Mouse (Mus musculus) heart, postnatal 25 days (tissue): ENCODE data around the gene Sipa1l3. TPM values are rescaled to one million over a fixed set of nuclear protein-coding genes. Genes with fewer than 3 reads are reported as not detected.

Experiments used
- DNase-seq: peaks from one replicate; pipeline ENCODE4 v3.0.0; 2022; ENCODE audit warnings: low spot score
- intact Hi-C: fragments of 180-260 bp; cut with DNase I; formaldehyde crosslinking; loops from one replicate; pipeline ENCODE4 v1.15.1; 2025
- total RNA-seq, 2 experiments: library from RNA; stranded (reverse); gene quantifications; 2 replicates each; pipeline ENCODE4 v1.2.3; 2021

The Sipa1l3 gene
- total RNA-seq, 2 experiments from 2014 or later: 8.8 to 9.4 TPM

DNA sequence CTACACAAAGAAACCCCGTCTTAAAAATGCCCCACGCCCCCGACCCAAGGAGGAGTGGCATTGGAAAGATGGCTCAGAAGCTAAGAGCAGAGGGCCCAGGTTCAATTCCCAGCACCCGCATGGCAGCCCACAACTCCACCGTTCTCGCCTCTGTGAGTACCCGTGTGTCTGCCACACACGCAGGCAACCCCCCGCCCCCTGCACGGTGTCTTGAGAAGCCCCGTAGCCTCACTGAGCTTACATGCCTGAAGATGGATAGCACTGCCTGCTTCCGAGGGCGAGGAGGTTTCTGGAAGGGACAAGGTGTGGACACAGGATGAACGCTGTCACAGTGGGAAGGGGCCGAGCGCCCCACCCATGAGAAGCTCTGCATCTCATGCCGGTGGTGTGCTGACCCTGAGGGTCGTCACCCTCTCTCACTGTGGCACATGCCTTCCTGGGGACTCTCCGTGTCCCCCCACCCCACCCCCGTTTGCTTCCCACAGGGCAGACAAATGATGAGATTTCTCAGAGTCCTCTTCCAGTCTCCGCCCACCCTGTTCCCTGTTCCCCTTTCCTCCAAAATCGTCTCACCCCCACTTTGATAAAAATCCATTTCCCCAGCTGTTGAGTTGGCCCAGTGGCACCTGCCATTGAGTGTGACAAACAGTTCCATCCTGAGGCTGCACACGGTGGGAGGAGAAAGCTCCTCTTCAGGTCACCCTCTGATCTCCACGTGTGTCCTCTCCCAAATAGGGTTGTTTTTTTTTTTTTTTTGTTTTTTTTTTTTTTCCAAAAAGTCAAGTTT lies 222.4 kb downstream of the Sipa1l3 start:
- intact Hi-C loops: loop anchor here (2.0 to 5.0 kb wide), 2 partner anchors 117 to 169 kb away; partner anchors contain the start of gene Ryr1
- DNase-seq: no peak

DNA sequence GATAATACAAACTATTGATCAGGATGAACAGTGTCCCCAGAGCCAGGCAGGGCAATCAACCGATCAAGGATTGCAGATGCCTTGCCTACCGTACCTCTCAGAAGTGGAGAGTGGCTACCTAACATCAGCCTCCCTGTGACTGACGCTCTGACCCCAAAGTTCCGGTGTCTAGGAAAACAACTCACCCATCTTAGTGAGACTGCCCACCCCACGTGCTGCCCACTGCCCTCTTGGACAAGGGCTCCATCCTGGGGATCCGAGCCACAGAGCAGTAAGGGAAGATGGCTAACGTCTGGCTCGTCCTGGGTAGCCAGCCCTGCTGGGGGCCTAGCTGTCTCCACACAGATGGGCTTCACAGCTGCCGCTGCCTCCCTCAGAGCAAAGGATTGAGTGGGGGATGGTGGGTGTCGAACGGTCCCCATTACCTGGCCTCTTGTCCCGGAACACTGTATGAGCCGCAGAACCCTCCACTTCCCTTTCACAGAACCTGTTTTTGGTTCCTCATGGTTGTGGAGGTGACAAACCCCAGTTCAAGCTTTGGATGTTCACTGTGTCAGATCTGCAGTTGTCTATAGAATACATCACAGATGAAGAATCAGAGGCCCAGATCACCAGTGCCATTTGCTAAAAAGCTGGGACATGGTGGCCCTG lies 224.2 kb downstream of the Sipa1l3 start:
- intact Hi-C loops: no loop called here
- DNase-seq: no peak

DNA sequence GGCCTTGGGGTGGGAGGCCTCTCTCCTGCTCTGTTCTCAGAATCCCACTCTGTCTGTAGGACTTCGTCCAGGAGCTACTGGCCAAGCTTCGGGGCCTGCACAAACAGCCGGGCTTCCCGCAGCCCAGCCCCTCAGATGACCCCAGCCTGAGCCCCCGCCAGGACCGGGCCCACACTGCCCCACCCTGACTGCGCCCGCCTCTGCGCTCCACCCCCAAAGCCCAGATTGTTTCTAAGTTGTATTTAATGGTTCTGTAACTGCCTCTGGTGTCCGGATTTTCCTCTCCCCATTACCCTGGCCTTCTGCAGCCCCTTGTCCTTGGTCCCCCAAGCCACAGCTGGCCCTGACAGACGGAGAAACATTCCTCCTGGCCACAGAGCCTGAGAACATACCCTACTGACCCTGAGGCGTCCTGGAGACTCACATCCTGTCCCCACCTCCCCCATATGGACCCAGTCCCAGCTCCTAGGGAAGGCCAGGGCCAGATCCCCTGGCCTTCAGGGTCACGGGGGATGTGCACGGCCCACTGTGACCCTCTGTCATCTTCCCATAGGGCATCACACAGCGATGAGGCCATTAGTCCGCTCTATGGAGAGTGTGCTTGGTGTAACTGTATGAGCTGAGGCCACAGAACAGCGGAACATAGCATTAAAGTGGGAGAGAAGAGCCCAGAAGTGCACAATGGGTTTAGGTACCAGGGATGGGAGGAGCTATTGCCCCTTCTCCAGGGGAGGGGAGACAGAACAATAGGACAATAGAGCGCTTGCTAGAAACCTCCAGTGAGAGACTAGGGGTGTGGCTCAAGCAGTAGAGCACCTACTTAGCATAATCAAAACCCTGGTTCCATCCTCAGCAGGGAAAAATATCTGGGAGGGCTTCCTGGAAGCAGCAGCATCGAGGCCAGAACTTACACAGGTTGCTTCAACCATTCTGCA lies 225.0 kb downstream of the Sipa1l3 start:
- DNase-seq: peak; percentile 63
- intact Hi-C loops: no loop called here

DNA sequence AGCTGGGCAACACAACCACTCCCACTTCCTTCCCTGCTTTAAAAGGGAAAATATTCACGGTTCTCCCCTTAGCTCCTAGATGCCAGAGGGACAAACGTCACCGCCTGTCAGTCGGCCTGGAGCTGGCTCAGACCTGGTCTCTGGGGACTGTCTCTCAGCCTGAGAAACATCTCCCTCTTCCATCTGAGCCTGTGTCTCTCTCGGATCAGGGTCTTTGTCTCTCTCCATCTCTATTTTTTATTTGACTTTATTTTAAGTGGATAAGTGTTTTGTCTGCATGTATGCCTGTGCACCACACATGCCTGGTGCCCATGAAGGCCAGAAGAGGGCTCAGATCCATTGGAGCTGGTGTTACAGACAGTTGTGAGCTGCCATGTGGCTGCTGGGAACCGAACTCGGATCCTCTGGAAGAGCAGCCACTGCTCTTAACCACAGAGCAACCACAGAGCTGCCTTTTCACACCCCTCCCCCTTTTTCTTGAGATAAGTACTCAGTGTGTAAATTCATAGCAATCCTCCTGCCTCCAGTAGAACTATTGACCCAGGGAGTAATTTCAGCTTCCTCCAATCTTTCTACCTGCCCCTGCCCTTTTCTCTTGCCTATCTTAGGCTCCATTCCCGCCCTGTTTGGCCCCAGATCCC lies 225.9 kb downstream of the Sipa1l3 start:
- peak; percentile 70 for DNase-seq
- intact Hi-C loops: no loop called here

DNA sequence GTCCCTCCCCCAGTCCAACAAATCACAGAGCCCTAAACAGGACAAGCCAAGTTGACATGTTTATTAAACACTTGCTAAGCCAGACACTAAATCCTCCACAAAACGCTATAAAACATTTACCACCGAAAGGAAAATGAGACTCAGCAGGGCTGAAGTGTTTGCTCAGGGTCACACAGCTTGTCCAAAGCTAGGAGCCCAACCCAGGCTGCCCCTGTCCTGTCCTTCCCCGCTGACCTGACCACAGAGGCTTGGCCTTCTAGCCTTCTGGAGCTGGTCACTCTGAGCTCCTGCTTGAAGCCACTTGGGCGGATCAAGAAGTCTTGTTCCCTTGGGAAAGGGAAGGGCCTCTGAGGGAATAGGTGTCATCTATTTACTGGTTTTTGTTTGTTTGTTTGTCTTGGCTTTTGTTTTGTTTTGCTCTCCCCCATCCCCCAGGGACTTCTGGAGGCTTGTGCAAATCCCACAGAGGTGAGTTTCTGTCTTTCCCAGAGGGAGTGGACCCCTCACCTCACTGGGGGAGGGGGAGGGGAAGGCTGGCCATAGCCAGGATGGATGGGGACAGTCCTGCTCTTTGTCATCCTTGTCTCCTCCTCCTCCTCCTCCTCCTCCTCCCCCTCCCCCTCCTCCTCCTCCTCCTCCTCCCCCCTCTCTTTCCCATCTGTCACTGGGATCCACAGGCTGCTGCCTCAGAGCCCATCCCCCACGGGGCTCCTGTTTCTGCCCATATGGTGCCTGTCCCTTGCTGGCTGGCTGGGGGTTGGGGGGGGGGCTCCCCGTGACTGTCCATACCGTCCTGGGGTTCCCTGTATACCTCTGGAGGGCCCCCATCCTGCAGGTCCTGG lies 226.6 kb downstream of the Sipa1l3 start:
- intact Hi-C loops: no loop called here
- no peak for DNase-seq

DNA sequence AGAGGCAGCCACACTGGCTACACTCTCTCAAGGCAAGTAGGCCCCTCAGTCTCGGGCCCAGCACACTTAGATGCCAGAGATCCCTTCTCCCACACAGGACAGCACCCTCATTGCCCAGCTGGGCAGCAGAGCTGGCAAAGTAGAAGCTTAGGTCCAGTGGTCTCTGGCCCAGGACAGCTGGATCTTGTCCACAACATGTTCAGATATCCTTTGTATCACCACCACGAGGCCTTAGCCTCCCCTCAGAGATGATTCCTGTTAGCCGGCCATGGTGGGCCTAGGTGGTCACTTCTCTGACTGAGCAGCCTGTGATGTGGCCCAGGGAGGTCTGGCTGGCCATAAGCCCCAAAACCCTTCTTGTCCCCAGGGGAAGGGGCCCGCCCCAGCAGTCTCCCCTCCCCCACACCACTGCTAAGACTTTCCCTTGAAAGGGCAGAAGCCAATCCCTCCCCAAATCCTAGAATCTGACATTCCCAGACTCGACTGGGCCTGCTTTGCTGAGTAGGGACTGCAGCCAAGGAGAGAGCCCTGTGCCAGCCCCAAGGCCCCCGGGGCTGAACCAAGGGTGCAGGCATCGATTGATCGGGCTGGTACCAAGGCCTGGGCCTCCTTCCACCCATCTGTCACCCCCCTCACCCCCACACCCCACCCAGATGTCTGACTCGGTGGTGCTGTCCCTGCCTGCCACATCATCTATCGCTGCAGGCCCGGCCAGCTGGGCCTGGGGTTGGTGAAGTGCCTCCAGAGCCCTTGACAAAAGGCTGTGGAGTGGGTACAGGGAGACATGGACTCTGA lies 227.6 kb downstream of the Sipa1l3 start:
- intact Hi-C loops: no loop called here

DNA sequence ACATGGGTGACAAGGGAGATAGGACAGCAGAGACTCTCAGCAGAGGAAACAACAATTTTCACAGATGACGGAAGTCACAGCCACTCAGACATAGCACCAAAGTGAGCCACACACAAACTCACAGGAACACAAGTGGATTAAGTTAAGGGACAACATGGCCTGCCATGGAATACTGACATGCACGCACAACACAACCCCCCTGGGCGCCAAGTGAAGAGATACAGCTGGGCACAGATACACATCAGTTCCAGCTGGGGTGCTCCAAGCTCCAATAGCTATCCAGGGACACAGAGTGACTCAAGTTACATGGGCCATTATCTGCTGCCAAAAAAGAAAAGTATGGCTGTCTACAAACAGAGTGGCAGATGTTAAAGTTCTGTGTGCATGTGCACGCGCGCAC lies 228.6 kb downstream of the Sipa1l3 start:
- DNase-seq: no peak
- intact Hi-C loops: no loop called here

More for the DNA sequence above, 227.6 kb downstream of the Sipa1l3 start:
- DNase-seq: no peak

DNA sequence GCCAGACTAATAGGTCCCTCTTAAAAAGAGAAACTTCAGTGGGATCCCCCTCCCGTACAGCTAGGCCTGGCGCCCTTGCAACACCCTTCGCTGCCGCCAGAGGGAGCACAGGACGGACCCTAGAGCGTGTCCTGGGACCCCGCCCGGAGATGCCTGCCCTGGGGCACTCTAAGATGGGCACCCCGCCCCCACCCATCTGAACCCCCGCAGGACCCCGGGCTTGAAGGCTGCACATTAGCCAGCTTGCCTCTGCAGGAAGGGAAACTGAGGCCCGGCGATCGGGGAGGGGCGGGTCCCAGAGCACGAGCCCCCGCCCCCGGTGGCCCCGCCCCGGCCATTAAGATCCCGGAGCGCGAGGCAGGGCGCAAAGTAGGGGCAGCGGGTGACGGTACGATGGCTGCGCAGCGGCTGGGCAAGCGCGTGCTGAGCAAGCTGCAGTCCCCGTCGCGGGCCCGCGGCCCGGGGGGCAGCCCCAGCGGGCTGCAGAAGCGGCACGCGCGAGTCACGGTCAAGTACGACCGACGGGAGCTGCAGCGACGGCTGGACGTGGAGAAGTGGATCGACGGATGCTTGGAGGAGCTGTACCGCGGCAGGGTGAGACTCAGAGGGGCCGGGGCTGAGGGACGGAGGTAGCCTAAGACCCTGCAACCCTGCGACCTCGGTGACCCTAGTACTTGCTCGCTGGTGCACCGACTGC lies 229.4 kb downstream of the Sipa1l3 start, which contains the start of gene Ppp1r14a:
TSS of gene Ppp1r14a (plus strand) at position 367 of the 697 bp plus-strand sequence.
- intact Hi-C loops: no loop called here
- peak; percentile 51 for DNase-seq

DNA sequence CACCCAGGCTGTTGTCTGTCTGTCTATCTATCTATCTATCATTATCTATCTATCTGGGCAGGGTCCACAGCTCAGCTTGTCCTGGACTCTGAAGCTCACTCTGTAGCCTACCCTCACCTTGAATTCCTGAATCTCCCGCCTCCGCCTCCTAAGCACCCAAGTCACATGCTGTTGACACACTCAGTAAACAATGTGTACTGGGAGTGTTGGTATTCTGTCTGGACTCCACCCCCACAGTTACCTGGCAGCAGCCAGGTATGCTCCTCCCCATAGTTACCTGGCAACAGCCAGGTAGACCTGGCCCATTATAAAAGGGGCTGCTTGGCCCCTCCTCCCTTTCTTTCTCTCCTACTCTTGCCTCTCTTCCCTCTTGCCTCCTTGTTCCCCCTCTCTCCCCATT lies 230.4 kb downstream of the Sipa1l3 start:
- intact Hi-C loops: no loop called here
- no peak for DNase-seq

DNA sequence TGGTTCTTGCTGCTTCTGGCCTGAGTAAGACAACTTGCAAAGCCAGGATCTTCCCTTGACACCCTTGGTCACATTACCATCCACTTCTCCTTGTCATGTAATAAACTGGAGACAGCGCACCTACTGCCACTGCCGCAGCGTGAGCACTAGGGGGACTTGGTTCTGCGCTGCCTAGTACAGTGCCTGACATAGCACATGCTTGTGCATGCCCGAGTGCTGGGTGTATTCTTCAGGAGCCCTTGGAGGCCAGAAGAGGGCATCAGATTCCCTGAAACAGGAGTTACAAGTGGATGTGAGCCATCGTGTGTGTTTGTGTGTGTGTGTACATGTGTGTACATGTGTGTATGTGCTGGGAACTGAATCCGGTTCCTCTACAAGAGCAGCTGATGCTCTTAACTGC lies 231.0 kb downstream of the Sipa1l3 start:
- intact Hi-C loops: no loop called here
- DNase-seq: no peak

DNA sequence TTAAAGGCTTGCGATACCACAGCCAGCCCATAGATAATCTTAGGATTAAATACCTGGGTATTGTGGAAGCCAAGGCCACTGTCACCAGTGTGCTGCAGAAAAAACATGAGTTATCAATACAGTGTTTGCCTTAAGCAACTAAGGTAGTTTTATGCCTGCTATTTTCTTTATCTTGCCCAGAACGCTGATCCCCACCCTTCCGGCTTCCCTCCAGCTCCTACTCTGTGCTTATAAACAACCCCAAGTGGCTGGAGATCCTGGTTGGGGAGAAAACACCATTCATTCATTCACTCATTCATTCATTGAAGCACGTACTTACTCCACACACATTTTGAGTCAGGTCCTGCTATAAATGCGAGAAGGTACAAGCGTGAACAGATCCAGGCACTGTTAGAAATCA lies 233.9 kb downstream of the Sipa1l3 start:
- intact Hi-C loops: loop anchor here (5.0 kb wide), 1 partner anchor 37 kb away; the partner anchor contains the start of gene 2200002D01Rik
- DNase-seq: no peak

DNA sequence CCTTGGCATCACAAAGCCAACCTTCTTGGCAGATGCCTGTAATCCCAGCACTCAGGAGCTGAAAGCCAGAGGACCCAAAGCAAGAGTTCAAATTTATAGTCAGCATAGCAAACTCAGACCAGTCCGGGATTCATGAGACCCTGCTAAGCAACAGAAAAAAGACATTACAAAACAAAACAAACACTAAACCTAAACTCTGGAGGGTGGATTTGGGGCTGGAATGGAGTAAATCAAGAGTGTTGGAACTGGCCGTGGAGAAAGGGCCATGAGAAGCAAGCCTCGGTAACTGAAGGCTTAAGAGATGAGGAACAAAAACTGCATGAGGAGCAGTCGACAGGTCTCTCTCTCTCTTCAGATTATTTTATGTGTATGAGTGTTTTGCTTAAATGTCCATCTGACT lies 234.6 kb downstream of the Sipa1l3 start:
- intact Hi-C loops: loop anchor here (5.0 kb wide), 1 partner anchor 37 kb away; the partner anchor contains the start of gene 2200002D01Rik
- DNase-seq: no peak

DNA sequence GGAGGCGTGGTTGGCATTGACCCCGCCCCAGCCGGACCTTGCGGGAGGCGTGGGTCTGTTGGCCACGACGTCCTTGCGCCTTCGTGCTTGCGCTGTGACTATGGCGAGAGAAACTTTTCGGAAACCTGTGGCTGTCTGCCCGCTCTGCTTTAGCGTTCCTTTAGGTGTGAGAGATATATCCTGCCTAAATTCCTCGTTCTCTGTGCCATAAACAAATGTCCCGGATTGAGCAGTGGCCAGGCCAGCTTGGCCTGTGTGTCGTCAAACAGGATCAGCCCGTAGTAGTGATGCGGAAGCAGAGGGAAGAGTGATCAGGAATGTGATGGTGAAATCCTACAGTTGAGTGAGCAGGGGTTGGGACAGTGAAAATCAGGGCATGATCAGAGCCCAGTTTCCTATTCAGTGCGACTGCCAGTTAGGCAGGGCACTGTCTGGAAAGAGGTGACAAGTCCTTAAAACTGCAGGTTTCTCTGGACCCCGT lies 236.3 kb downstream of the Sipa1l3 start:
- intact Hi-C loops: loop anchor here (5.0 kb wide), 1 partner anchor 35 kb away; the partner anchor contains the start of gene 2200002D01Rik
- no peak for DNase-seq

DNA sequence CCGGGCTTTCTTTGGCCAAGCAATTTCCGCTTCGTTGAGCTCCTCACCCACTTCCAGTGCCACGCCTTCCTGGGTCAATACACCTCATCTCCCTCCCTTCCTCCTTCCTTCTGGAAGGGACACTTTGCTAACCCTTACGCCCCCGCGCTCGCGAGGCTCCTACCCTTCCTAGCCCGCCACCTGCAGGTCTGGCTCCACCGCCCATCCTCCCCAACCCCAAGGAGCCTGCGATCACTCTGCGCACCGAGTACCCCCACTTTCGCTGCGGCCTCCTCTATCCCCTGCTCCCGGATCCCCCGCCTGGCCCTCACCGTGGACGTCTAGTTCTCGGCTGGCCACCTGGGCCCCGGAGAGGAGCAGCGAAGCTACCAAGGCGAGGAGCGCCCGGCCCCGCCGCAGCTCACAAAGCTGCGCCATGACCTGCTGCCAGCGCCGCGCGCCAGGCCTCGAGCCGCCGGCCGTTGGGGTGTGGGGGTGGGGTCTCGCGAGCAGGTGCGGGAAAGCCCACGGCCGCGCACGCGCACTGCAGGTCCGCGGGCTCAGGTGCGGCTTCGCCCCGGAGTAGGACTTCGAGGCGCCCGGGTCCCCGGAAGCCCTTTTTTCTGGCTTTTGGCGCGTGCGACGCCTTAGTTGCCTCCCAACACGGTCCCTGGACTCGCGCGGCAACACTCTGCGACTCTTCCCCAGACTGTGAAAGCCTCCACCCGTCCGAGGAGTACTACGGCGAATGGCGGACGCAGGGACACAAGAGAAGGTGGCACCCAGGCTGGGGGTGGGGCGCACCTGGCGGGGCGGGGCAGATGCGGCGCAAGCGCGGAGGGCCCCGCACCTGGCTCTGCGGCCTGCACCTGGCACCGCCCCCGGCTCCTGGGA lies 237.0 kb downstream of the Sipa1l3 start, which contains the start of gene Spint2:
TSS of gene Spint2 (minus strand) at position 712 of the 873 bp plus-strand sequence.
- intact Hi-C loops: loop anchor here (5.0 kb wide), 1 partner anchor 34 kb away; the partner anchor contains the start of gene 2200002D01Rik
- DNase-seq: no peak

DNA sequence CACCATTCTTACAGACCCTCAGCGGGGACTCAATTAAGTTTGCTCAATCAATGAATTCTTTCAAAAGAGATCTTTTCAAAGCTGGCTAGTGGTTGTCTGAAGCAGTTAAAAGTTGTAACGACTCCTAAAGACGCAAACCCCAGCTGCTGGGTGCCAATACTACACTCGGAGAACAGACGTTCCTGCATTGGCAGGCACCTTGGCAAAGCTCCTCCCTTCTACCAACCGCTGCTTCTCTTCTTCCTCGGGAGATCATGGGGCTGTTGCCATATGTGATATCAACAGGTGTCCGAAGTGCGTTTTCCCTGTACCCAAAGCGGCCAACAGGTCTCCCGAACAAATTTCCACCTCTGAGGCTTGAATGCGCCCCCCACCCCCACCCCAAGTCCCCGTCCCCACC lies 237.6 kb downstream of the Sipa1l3 start:
- intact Hi-C loops: loop anchor here (5.0 kb wide), 1 partner anchor 34 kb away; the partner anchor contains the start of gene 2200002D01Rik
- no peak for DNase-seq

DNA sequence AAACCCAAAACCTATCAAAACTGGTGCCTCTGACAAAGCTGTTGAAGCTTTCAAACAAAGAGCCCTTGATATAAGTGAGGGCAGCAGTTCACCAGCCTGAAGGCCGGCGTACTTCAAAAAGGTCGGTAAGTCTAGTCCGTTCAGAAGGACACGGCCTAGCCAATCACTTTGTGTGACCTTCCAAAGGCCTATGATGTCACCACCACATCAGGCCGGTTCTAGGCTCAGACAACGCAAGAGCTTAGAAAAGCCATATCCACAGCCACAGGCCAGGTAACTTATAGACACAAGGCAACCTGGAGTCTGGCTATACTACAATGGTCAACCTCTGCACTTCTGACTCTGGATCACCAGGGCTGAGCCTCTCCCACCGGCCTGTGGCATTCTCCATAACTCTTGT lies 238.5 kb downstream of the Sipa1l3 start:
- intact Hi-C loops: loop anchor here (5.0 kb wide), 1 partner anchor 33 kb away; the partner anchor contains the start of gene 2200002D01Rik
- no peak for DNase-seq
